Mouse (Mus musculus) right cerebral cortex, postnatal 10 days (tissue): ENCODE measurements around the gene Ccdc7a.

Experiments used
- DNase-seq, 2 experiments: peaks; one replicate each; pipeline ENCODE4 v3.0.0; 2021; ENCODE audit warnings: low spot score in 2 of 2

Ccdc7a gene

DNA sequence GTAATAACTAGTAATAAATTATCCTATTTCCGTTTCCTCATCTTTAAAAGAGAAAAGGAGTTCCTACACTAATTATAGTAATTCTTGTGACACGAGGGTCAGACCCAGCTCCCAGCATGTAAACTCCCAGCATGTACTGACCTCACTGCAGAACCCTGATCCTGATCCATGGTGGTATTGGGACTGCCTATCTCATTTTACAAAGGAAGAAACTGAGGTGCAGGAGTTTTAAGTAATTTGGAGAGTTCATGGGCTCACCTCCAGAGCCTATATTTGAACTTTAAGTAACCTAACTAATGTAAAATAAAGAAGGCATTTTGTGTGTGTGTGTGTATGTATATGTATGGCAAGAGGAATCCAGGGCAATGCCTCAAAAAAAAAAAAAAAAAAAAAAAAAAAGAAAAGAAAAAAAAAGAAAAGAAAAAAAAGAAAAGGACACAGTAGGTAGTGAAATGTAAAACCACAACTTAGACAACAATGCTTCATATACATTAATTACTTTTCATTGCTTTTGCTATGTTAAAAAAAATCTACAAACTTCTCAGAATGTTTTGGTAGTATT is 378.8 kb downstream of the Ccdc7a start:
- no peak for DNase-seq

DNA sequence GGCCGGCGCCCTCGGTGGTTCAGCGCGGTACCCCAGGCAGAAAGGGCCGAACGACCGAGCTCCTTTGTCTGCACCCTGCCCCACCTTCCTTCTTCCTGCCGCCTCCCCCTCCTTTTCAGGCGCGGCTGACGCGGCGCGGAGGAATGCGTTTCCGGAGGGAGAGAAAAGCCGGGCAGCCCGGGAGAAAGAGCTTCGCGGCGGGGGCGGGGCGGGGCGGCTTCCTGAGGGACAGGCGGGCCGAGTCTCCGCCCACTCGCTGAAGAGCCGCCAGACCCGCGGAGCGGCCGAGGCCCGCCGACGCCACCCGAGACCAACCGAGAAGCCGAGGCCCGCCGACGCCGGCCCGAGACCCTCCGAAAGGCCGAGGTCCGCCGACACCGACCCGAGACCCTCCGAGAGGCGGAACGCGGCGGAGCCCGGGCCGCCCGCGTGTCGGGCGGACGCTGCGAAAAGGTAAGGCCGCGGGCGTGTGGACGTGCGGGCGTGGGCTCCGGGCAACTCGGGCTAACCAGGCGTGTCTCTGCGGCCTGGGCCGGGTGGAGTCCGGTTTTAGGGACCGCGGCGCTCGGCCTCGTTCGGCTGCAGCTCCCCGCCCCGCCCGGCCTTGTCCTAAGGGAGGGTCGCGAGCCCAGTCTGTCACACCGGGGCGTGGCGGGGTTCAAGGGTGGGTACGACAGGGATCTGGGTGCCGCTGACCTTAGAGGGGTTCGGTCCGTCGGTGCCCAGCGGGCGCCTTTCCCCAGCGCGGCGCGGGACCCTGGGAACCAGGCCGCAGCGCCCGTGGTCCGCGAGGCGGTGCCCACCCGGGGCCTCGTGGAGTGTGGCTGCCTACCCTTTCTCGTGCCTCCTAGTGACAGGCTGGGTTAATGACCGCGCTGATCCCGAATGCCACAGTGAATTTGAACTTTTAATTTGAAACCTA is 379.5 kb downstream of the Ccdc7a start, which contains the start of gene Itgb1:
Itgb1 (plus strand) TSS at position 148 of the 922 bp plus-strand sequence.
- DNase-seq, result peak; percentile 96 to 97

DNA sequence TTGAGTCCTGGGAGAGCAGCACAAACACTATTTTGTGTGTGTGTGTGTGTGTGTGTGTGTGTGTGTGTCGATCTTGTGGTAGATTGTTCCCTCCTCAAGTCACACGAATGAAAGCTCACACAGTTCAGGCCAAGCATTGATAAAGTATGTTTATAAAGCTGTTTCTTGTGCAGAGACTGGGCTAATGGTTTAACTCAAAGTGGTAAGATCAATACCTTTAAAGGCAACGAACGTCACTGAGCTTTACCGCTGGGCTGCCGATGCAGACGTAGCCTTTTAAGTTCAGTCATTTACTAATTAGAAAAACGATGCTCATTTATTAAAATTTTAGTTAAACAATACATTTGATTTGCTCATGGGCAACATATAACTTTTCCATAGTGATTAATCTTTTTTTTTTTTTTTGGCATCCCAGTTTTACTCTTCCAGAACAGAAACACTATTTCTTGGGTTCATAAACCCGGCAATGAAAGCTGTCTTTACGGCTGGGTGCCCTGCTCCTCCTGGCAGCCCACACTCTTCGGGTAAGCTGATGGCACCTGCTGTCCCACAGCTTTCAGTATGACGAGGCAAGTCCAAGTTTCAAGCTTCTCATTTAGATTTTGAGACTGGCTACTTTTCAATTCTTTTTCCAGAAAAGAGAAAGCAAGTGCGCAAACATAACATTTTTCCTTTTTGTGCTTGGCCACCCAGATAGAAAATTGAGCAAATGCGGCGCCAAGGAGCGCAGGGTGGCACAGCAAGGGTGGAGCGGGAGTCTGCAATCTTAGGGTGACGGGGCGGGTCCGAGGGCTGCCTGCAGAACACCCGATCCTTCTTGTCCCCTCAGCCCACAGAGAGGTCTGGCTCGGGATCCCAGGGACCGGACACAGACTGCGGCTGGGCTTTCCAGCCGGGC is 380.5 kb downstream of the Ccdc7a start:
- no peak for DNase-seq
